Mouse (Mus musculus) adrenal gland, postnatal 25 days (tissue): Measurements from ENCODE around the gene Casr. TPM values are rescaled to one million over a fixed set of nuclear protein-coding genes. Genes with fewer than 3 reads are reported as not detected.

ENCODE experiments used
- total RNA-seq: library from RNA; stranded (reverse); gene quantifications from 2 replicates; pipeline ENCODE4 v1.2.3, GENCODE M21; 2021

Casr gene
- total RNA-seq, 1 experiment from 2014 or later = not detected

Other genes starting within 250 kb of the Casr start
- gene BC117090, start 227.8 kb downstream of the Casr start, total RNA-seq = not detected in 2 replicates
- gene BC100530, start 194.4 kb downstream of the Casr start, total RNA-seq = not detected in 2 replicates
- gene Stfa2, start 153.7 kb downstream of the Casr start, total RNA-seq = not detected in 2 replicates
- gene Stfa3, start 106.7 kb downstream of the Casr start, total RNA-seq = not detected in 2 replicates
- gene Cd86, start 103.9 kb upstream of the Casr start, total RNA-seq = 0.55 and 0.62 TPM in 2 replicates
- gene Ildr1, start 131.8 kb upstream of the Casr start, total RNA-seq = not detected in 2 replicates
- 1.1 and 1.7 TPM in 2 replicates for gene Slc15a2, start 222.8 kb upstream of the Casr start, total RNA-seq